Mouse (Mus musculus) retina, embryonic 14.5 days (tissue): ENCODE measurements around the gene Washc1.
A peak's percentile ranks its signal among the peaks of the same experiment; 100 is the strongest.
"Not testable (repeated sequence)": the region's sequence is repeated elsewhere in the genome, so short reads cannot be mapped to it uniquely, and the experiment has no call there.

Experiments
- DNase-seq: peaks from one replicate; pipeline ENCODE4 v3.0.0-alpha.2; 2015; ENCODE audit warnings: low spot score

Gene Washc1

DNA sequence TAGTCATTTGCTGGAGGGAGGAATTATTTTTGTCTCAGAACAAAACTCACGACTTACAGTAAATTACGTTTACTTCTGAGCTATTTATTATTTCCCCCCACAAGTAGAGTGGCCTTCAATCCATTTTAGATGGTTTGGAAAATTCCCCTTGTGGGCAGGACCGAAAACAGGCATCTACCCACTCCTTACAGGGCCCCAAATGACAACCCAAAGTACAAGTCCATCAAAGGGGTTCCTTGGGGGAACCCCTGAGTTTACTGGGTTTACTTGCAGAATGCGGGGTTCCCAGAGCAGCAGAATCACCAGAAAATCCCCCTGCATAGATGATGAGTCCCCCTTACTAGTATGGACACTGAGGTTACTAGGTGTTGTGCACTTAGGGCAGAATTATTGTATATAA lies 821 bp downstream of the Washc1 start:
- DNase-seq: no peak

DNA sequence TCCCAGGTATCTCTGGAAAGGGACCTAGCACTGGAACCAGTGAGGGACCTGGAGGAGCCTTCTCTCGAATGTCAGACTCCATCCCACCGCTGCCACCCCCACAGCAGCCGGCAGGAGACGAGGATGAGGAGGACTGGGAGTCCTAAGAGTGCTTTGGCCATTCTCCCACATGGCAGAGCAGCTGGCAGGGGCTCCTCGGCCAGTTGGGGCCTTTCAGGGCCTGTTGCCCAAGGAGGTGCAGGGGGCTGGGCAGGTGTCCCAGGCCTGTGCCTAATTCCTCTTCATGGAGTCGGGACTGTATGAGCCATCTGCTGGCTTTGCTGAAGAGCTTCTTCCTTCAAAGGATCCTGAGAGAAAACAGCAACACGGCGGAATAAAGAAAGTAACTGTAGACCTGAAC lies 7.6 kb downstream of the Washc1 start:
- no peak for DNase-seq

DNA sequence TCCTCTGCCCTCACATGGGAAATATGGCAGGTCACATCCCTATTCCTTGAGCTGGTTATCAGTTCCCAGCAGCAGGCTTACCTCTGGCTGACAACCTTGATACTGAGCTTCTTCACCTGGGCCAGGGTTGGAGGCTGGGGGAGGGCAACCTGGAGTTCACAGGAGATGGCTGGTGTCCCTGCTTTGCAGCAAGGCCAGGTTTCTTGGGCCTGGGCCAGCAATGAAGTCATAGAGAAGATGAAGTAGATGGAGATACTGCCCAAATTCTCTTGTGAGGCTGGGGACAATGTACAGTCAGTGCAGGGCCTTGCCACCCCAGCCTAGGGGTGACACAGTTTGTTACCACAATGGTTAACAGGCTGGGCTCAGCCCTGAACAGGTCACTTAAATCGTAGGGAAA lies 9.4 kb downstream of the Washc1 start:
- DNase-seq: no peak

DNA sequence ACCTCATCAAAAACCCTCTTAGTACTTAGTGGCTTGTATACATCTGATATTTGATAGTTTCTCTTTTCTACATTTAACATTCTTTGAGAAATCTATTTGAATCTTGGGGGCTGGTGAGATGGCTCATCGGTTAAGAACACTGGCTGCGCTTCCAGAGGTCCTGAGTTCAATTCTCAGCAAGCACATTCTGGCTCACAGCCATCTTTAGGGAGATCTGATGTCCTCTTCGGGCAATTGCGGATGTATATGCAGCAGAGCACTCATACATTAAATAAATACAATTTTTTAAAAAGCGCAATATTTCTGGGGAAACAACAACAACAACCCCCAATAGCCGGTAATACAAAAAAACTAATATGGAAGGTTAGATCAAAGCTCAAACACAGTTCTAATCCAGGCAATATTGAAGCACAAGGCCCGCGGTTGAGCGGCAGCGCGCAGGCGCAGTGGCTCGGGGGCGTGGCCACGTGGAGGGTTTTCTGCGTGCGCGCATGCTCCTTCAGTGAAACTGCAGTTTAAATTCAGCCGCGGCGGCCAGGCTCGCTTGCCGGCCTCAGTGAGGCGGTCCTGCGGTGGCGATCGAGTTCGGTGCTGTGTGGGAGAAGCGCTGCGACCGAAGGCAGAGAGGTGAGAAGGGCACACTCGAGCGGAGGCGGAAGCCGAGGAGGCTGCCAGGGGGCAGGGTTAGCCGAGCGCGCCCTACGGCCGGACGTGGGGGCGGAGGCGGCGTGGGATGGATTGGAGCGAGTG lies 11.9 kb downstream of the Washc1 start, which contains the start of gene Ddx11:
TSS of gene Ddx11 (plus strand) at position 455 of the 750 bp plus-strand sequence.
- DNase-seq: peak; percentile 96

GRCm38 (mm10) chr17:66123816-66124610 lies 12.7 kb downstream of the Washc1 start:
- DNase-seq: peak; percentile 22

DNA sequence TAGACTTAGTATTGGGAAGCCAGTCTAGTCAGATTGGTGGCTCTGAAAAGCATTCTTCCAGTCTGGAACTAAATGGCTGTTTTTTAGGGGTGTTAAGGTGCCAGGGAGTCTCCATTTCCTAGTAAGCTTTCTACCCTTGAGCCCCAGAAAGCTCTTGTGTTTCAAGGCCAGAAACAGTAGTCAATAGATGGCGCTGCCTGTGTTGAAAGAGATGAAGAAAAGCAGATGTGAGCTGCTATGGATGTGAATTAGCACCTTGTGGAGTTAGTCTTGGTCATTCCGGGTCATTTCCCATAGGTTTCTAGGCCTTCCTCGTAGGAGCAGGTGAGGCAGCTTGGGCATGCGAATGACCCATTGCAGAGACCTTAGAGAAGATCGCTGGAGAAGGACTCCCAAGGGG lies 13.9 kb downstream of the Washc1 start:
- DNase-seq: peak; percentile 29

- no peak for DNase-seq
These were observed 19.0 kb downstream of the Washc1 start for GRCm38 (mm10) chr17:66130371-66130770.

GRCm38 (mm10) chr17:66131212-66131611 lies 19.9 kb downstream of the Washc1 start:
- DNase-seq: peak; percentile 36

DNA sequence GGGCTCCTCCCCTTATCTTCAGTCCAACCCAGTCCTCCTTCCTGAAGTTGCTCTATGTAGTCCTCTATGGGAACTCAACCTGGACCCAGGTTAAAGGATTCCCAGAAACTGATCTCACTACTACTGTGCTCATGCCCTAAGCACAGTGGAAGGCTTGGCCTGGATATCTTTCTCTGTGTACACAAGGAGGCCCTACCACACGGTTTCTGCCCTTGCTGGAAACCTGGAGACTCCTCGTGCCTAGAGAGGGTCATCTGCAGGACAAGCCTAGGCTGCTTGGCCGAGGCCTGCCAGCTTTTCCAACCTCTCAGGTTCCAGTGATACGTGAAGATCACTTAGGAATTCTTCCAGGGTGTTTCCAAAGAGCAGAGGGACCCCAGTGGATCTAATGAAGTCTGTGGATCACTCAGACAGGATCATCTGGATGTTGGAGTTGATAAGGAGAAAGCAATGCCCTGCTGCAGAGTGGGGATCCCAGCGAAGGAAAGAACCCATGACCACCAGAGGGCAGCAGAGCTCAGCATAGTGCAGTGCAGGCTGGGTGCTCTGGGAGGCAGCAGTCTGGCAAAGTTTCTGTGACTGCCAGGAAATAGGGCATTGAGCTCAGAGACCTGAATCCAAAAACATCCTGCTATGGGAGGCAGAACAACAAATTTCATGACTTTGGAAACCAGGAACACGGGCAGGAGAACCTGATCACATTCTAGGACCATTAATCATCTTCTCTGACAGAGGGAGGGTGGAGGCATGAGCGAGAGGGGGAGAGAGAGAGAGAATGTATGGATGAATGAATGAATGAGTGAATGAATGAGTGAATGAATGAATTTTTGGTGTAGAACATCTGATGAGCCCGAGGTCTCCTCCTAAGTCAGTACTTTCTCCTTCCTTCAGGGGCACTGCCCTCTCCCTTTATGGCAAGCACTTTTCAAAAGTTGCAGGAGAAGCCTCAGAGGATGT lies 41.6 kb downstream of the Washc1 start:
- DNase-seq: not testable (repeated sequence)

DNA sequence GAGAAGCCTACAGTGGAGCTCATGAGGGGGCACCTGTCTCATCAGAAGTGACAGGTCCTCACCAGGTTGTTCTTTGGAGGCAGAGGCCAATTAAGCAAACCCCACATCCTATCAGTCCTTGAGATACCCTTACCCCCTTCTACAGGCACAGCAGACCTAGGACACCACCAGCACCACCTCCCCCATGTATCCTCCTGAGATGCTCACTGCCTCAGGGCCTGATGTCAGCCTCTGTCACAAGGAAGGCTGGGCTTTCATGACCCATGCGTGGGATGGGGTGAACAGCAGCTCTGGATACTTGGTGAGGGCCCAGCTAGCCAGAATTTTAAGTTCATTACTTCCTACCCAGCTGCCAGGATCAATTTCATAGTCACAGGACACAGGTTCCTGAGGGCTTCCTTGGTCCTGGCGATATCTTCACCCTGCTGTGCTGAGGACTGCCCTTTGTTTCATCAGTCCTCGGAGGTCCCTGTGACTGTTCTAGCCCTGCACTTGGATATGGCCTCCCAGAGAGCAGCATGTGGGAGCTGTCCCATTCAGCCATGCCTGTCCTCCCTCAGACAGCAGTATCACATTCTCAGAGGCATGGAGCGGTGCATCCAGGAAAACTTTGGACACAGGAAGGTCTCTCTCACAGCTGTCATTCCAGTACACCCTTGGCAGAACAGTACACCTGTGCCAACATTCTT lies 42.5 kb downstream of the Washc1 start:
- not testable (repeated sequence) for DNase-seq

DNA sequence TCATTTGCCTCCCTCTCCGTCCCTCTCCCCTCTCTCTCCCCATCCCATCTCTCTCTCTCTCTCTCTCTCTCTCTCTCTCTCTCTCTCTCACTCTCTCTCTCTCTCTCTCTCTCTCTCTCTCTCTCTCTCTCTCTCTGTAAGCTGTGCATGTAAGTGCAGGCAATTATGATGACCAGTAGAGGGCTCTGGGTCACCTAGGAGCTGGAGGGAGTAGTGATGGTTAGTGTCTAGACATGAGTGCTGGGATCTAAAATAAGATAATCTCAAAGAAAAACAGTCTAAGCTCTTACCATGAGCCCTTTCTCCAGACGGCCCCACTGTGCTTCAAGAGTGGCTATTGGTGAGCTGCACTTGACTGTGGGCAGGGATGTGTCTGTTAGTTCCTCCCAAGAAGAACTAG lies 43.5 kb downstream of the Washc1 start:
- no peak for DNase-seq

DNA sequence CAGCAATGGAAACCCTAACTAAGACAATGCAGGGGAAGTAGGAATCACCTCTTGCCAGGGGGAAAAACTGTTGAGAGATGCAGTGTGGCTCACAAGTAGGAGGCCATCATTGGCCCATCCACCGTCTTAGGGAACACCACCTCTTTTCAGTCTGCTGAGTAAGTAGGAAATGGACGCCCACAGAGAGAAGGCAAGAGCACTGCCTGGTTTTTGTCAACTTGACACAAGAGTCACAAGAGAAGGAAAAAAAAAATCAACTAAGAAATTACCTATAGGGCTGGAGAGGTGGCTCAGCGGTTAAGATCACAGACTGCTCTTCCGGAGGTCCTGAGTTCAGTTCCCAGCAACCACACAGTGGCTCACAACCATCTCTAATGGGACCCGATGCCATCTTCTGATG lies 46.9 kb downstream of the Washc1 start:
- no peak for DNase-seq

DNA sequence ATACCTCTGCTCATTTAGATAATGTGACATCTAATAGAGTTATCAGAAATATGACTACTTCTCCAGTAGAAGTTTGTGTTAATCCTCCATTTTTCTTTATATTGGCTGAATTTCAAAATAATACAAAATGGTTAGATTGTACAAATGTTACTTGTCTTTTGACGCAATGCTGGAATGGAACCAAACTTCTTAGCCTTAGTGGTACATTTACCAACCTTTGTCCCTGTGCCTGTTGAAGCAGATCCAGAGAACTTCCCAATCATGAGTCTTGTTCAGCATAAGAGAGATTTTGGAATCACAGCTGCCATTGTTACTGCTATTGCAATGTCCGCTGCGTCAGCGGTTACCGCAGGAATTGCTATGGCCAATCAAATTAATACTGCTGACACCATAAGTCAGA lies 55.8 kb downstream of the Washc1 start:
- not testable (repeated sequence) for DNase-seq
